13 mouse cellular contexts compared by ENCODE assay signal in genomic region chr17:84420276-84420639, GRCm38 (mm10). TPM values are rescaled to one million over a fixed set of nuclear protein-coding genes. Genes with fewer than 3 reads are reported as not detected.
DNase-seq lines count a peak whose midpoint lies in the region; ATAC-seq lines count a peak whose summit lies in the region.
"Had no signal": no experiment of that assay in that cellular context is flagged by ENCODE, and none has a peak within 500 bp of the region (broad histone marks: within the 10 kb centered on the region; RNA-seq: fewer than 3 reads in every experiment).

No protein-coding gene starts in this region.

- no peak for DNase-seq in forebrain, embryonic 14.5 days (ENCODE audit: low spot score)
- DNase-seq in kidney, postnatal 14 days, result no peak
- peak; percentile 24 for DNase-seq in thymus, postnatal 14 days
- DNase-seq in thymus, adult 18-20 months, result no peak
- DNase-seq in adrenal gland, adult 18-20 months (ENCODE audit: low spot score in 2 of 2), result no peak
- DNase-seq: adrenal gland, postnatal 14 days; cerebellum, adult 11 months had no signal

- H3K4me1 ChIP-seq in forebrain, embryonic 14.5 days (ENCODE audit: control insufficient read depth, insufficient read depth, low read length), result no peaks in the 10 kb centered on the region
- H3K4me1 ChIP-seq in forebrain, embryonic 13.5 days, result no peaks in the 10 kb centered on the region
- H3K4me1 ChIP-seq in kidney, embryonic 15.5 days, result peaks cover 9% of the 10 kb centered on the region
- peaks cover 10% of the 10 kb centered on the region for H3K4me1 ChIP-seq in stomach, embryonic 16.5 days (ENCODE audit: control insufficient read depth, insufficient read depth, low read length)
- H3K4me1 ChIP-seq: neural tube, embryonic 13.5 days had no signal

- H3K27me3 ChIP-seq in forebrain, embryonic 14.5 days (replicated peaks; ENCODE audit: control insufficient read depth, insufficient read depth, low read length), result no peaks in the 10 kb centered on the region
- H3K27me3 ChIP-seq in forebrain, embryonic 13.5 days, result no peaks in the 10 kb centered on the region
- H3K27me3 ChIP-seq in kidney, embryonic 15.5 days, result no peaks in the 10 kb centered on the region
- no peaks in the 10 kb centered on the region for H3K27me3 ChIP-seq in stomach, embryonic 16.5 days (ENCODE audit: control insufficient read depth, insufficient read depth, low read length)
- H3K27me3 ChIP-seq: neural tube, embryonic 13.5 days had no signal

- peaks cover 32% of the 10 kb centered on the region for H3K36me3 ChIP-seq in forebrain, embryonic 14.5 days (ENCODE audit: control insufficient read depth, insufficient read depth, low read length)
- H3K36me3 ChIP-seq in forebrain, embryonic 13.5 days (ENCODE audit: poor library complexity, severe bottlenecking), result peaks cover 31% of the 10 kb centered on the region
- peaks cover 52% of the 10 kb centered on the region for H3K36me3 ChIP-seq in kidney, embryonic 15.5 days
- H3K36me3 ChIP-seq in stomach, embryonic 16.5 days (ENCODE audit: control insufficient read depth, insufficient read depth, low read length), result 0 out of 2 replicates have a peak, but pooled peaks cover 2% of the 10 kb centered on the region

- no peak overlapping the region for H3K9ac ChIP-seq in forebrain, embryonic 14.5 days (ENCODE audit: low read length)
- H3K9ac ChIP-seq in forebrain, embryonic 13.5 days, result no peak overlapping the region
- H3K9ac ChIP-seq in kidney, embryonic 15.5 days, result no peak overlapping the region
- peak overlapping the region; percentile 0; the same call in 1 of the 2 replicates for H3K9ac ChIP-seq in stomach, embryonic 16.5 days (ENCODE audit: low read length)
- H3K9ac ChIP-seq: neural tube, embryonic 13.5 days had no signal

- WGBS in forebrain, embryonic 14.5 days, result 85% methylated on average over 3 of the region's 3 CpGs
- WGBS in forebrain, embryonic 13.5 days, result 89% methylated on average over 3 of the region's 3 CpGs
- WGBS in kidney, embryonic 15.5 days, result 71% methylated on average over 3 of the region's 3 CpGs
- 67% methylated on average over 3 of the region's 3 CpGs for WGBS in stomach, embryonic 16.5 days

- no peak overlapping the region for H3K4me2 ChIP-seq in forebrain, embryonic 14.5 days (ENCODE audit: low read length)
- no peak overlapping the region for H3K4me2 ChIP-seq in forebrain, embryonic 13.5 days
- no peak overlapping the region for H3K4me2 ChIP-seq in kidney, embryonic 15.5 days
- no peak overlapping the region for H3K4me2 ChIP-seq in stomach, embryonic 16.5 days (ENCODE audit: low read depth, low read length)
- H3K4me2 ChIP-seq: neural tube, embryonic 13.5 days had no signal

- H3K4me3 ChIP-seq in forebrain, embryonic 14.5 days (ENCODE audit: low read depth, low read length), result no peak overlapping the region
- H3K4me3 ChIP-seq in forebrain, embryonic 13.5 days, result no peak overlapping the region
- no peak overlapping the region for H3K4me3 ChIP-seq in kidney, embryonic 15.5 days (replicated peaks)
- H3K4me3 ChIP-seq in stomach, embryonic 16.5 days (replicated peaks; ENCODE audit: low read length), result no peak overlapping the region
- H3K4me3 ChIP-seq: midbrain, embryonic 10.5 days; neural tube, embryonic 13.5 days had no signal

- no peak for ATAC-seq in forebrain, embryonic 14.5 days
- ATAC-seq in forebrain, embryonic 13.5 days, result no peak
- ATAC-seq in kidney, embryonic 15.5 days (replicated peaks; ENCODE audit: low FRiP score), result no peak
- no peak for ATAC-seq in stomach, embryonic 16.5 days (ENCODE audit: insufficient read depth, low FRiP score)
- ATAC-seq: hindbrain, embryonic 16.5 days had no signal

- no peaks in the 10 kb centered on the region for H3K9me3 ChIP-seq in forebrain, embryonic 14.5 days (replicated peaks; ENCODE audit: control insufficient read depth, low read length)
- no peaks in the 10 kb centered on the region for H3K9me3 ChIP-seq in forebrain, embryonic 13.5 days (replicated peaks)
- H3K9me3 ChIP-seq in kidney, embryonic 15.5 days (replicated peaks), result no peaks in the 10 kb centered on the region
- H3K9me3 ChIP-seq in stomach, embryonic 16.5 days (replicated peaks; ENCODE audit: control insufficient read depth, low read length), result no peaks in the 10 kb centered on the region
- H3K9me3 ChIP-seq: midbrain, embryonic 10.5 days; neural tube, embryonic 13.5 days had no signal

- 0 out of 2 replicates have a peak overlapping the region, but pooled peaks have one; percentile 21 for H3K27ac ChIP-seq in forebrain, embryonic 14.5 days (ENCODE audit: low read depth, low read length)
- no peak overlapping the region for H3K27ac ChIP-seq in forebrain, embryonic 13.5 days
- H3K27ac ChIP-seq in kidney, embryonic 15.5 days, result peak overlapping the region; percentile 75
- H3K27ac ChIP-seq in stomach, embryonic 16.5 days (ENCODE audit: low read length), result peak overlapping the region; percentile 76
- H3K27ac ChIP-seq: midbrain, embryonic 10.5 days; neural tube, embryonic 13.5 days had no signal

RNA-seq across cellular contexts. Expression of gene Thada, which starts 45.7 kb away (rescaled TPM):
- 4.0 and 7.0 TPM in 2 replicates for polyA plus RNA-seq in forebrain, embryonic 14.5 days (2014; fragmentation: Nextera tagmentation; extraction: Ambion mirVana)
- polyA plus RNA-seq in forebrain, embryonic 13.5 days (2015; fragmentation: Nextera tagmentation; extraction: Ambion mirVana), result 6.4 and 6.9 TPM in 2 replicates
- polyA plus RNA-seq in kidney, embryonic 15.5 days (2015; fragmentation: Nextera tagmentation; extraction: Ambion mirVana), result 10.3 and 10.4 TPM in 2 replicates
- polyA plus RNA-seq in stomach, embryonic 16.5 days (2015; fragmentation: Nextera tagmentation; extraction: Ambion mirVana), result 7.0 and 7.4 TPM in 2 replicates
- 10 to 100 TPM; 13.7 to 15.0 TPM for total RNA-seq in adrenal gland, adult 18-20 months (2021)
